Mouse (Mus musculus) heart, postnatal 0 days (tissue): ENCODE measurements around the gene Polk.

Experiments used
- CTCF ChIP-seq: IDR thresholded peaks from 2 replicates; pipeline ENCODE4 v1.5.1; 2016; ENCODE audit warnings: antibody characterized with exemption, control low read depth, low read depth
- EP300 ChIP-seq: IDR thresholded peaks from 2 replicates; pipeline ENCODE4 v1.6.1; 2016; ENCODE audit warnings: antibody characterized with exemption, low read depth

DNA sequence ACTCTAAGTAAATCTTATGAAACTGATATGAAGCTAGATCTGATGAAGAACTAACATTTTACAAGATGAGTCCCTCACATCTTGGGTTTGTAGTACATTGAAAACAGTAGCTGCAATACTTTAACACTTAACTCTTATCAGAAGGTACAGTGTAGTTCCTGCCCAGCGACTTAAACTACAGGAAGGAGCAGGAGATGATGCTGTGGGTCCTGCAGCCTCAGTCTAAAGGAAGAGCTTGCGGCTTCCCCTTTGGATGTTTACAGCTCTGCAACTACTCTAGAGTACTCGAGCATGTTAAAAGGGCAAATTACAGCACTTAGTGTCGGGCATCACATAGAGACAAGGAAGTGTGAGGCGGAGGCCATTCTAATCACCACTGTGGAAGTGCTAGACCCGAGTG is 36.1 kb downstream of the Polk start:
- TF ChIP-seq CTCF (no peak), EP300 (no peak)
